In genomic region chr17:16051713-16052112, GRCm38 (mm10) we compare ENCODE assay signal across 11 mouse cellular contexts.
DNase-seq lines count a peak whose midpoint lies in the region; ATAC-seq and TF ChIP-seq lines count a peak whose summit lies in the region.
"Had no signal": no experiment of that assay in that cellular context is flagged by ENCODE, and none has a peak within 500 bp of the region (broad histone marks: within the 10 kb centered on the region; RNA-seq: fewer than 3 reads in every experiment).

No protein-coding gene starts in this region.

- no peak overlapping the region for H3K4me3 ChIP-seq in lung, postnatal 0 days (ENCODE audit: low read depth, low read length)
- no peak overlapping the region for H3K4me3 ChIP-seq in forebrain, embryonic 12.5 days (replicated peaks)
- H3K4me3 ChIP-seq: embryonic facial prominence, embryonic 15.5 days; midbrain, embryonic 15.5 days had no signal

- peak; percentile 88 for ATAC-seq in lung, postnatal 0 days
- no peak for ATAC-seq in forebrain, embryonic 12.5 days (ENCODE audit: low FRiP score)
- ATAC-seq in megakaryocyte-erythroid progenitor cell, adult 5-6 weeks (replicated peaks; ENCODE audit: low FRiP score, low TSS enrichment, poor library complexity, severe bottlenecking): no peak
- ATAC-seq: hindbrain, embryonic 16.5 days; midbrain, embryonic 15.5 days had no signal

- H3K4me1 ChIP-seq in lung, postnatal 0 days (ENCODE audit: insufficient read depth, low read depth, low read length): no peaks in the 10 kb centered on the region
- H3K4me1 ChIP-seq in forebrain, embryonic 12.5 days: no peaks in the 10 kb centered on the region
- H3K4me1 ChIP-seq: midbrain, embryonic 15.5 days had no signal

- TF ChIP-seq EP300 in lung, postnatal 0 days (IDR thresholded peaks at IDR 0.05): peak; percentile 77

- H3K9ac ChIP-seq in lung, postnatal 0 days (replicated peaks; ENCODE audit: low read depth): no peak overlapping the region
- no peak overlapping the region for H3K9ac ChIP-seq in forebrain, embryonic 12.5 days
- H3K9ac ChIP-seq: embryonic facial prominence, embryonic 15.5 days; midbrain, embryonic 15.5 days had no signal

- no peaks in the 10 kb centered on the region for H3K27me3 ChIP-seq in lung, postnatal 0 days (replicated peaks; ENCODE audit: insufficient read depth, low read length)
- no peaks in the 10 kb centered on the region for H3K27me3 ChIP-seq in forebrain, embryonic 12.5 days
- H3K27me3 ChIP-seq: embryonic facial prominence, embryonic 15.5 days; midbrain, embryonic 15.5 days had no signal

- no peaks in the 10 kb centered on the region for H3K36me3 ChIP-seq in lung, postnatal 0 days (ENCODE audit: insufficient read depth, low read length)
- H3K36me3 ChIP-seq in forebrain, embryonic 12.5 days (replicated peaks): no peaks in the 10 kb centered on the region
- H3K36me3 ChIP-seq: embryonic facial prominence, embryonic 15.5 days; midbrain, embryonic 15.5 days had no signal

- no peak for TF ChIP-seq CTCF in lung, postnatal 0 days (IDR thresholded peaks at IDR 0.05)

- H3K27ac ChIP-seq in lung, postnatal 0 days (ENCODE audit: low read length): no peak overlapping the region
- no peak overlapping the region for H3K27ac ChIP-seq in forebrain, embryonic 12.5 days
- H3K27ac ChIP-seq: embryonic facial prominence, embryonic 15.5 days; midbrain, embryonic 15.5 days had no signal

- 19% methylated on average over 5 of the region's 5 CpGs for WGBS in lung, postnatal 0 days
- WGBS in forebrain, embryonic 12.5 days: 75% methylated on average over 5 of the region's 5 CpGs

- no peak overlapping the region for H3K4me2 ChIP-seq in lung, postnatal 0 days (replicated peaks; ENCODE audit: low read depth, low read length)
- no peak overlapping the region for H3K4me2 ChIP-seq in forebrain, embryonic 12.5 days
- H3K4me2 ChIP-seq: embryonic facial prominence, embryonic 15.5 days; midbrain, embryonic 15.5 days had no signal

- no peaks in the 10 kb centered on the region for H3K9me3 ChIP-seq in lung, postnatal 0 days (ENCODE audit: low read length)
- no peaks in the 10 kb centered on the region for H3K9me3 ChIP-seq in forebrain, embryonic 12.5 days
- H3K9me3 ChIP-seq: embryonic facial prominence, embryonic 15.5 days; midbrain, embryonic 15.5 days had no signal

- DNase-seq in 416B (ENCODE audit: low read depth): peak; percentile 11
- DNase-seq in adrenal gland, adult 2 months: peak; percentile 39
- peak; percentile 23 for DNase-seq in gastrocnemius, postnatal 25 days
- peak; percentile 84 for DNase-seq in lung, postnatal 0 days (ENCODE audit: low spot score)
- no peak for DNase-seq in spleen, adult 18-20 months
- DNase-seq in thymus, adult 18-20 months: no peak

Comparison
In these comparisons a context has a peak if more than half of its experiments do, and no peak if none do; other contexts are left out.
1. DNase-seq: peak in 416B (single experiment), adrenal gland, adult 2 months (single experiment), gastrocnemius, postnatal 25 days (single experiment) and lung, postnatal 0 days (single experiment); none in spleen, adult 18-20 months (0 of 2) and thymus, adult 18-20 months (0 of 2).